Mouse (Mus musculus) thymus, postnatal 0 days (tissue): ENCODE data around the gene Gpr1. TPM values are rescaled to one million over a fixed set of nuclear protein-coding genes. Genes with fewer than 3 reads are reported as not detected.
"Not testable (repeated sequence)": the region's sequence is repeated elsewhere in the genome, so short reads cannot be mapped to it uniquely, and the experiment has no call there.

Experiments used
- DNase-seq: peaks from one replicate; pipeline ENCODE4 v3.0.0-alpha.2; 2015; ENCODE audit warnings: low spot score
- polyA plus RNA-seq: library from polyadenylated mRNA; unstranded; fragments of >200 nt; fragmentation: Nextera tagmentation; extraction: Ambion mirVana; gene quantifications from 2 replicates; pipeline ENCODE4 v1.2.1, GENCODE M21; 2015

The Gpr1 gene
- polyA plus RNA-seq, 1 experiment from 2014 or later = 0.31 TPM

GRCm38 (mm10) chr1:63225009-63225408, 10.7 kb upstream of the Gpr1 start:
- DNase-seq = no peak

GRCm38 (mm10) chr1:63219277-63219676, 4.9 kb upstream of the Gpr1 start:
- DNase-seq = no peak

- DNase-seq = no peak
These were observed 288 bp upstream of the Gpr1 start for GRCm38 (mm10) chr1:63214631-63215030.

- no peak for DNase-seq
These were observed 669 bp downstream of the Gpr1 start for GRCm38 (mm10) chr1:63213478-63214270.

- no peak for DNase-seq
These were observed 4.3 kb downstream of the Gpr1 start for GRCm38 (mm10) chr1:63209861-63210529.

GRCm38 (mm10) chr1:63207607-63208006, 6.7 kb downstream of the Gpr1 start:
- DNase-seq = no peak

- DNase-seq = no peak
These were observed 9.5 kb downstream of the Gpr1 start for GRCm38 (mm10) chr1:63204660-63205394.

GRCm38 (mm10) chr1:63203950-63204659, 10.2 kb downstream of the Gpr1 start:
- no peak for DNase-seq

- no peak for DNase-seq
These were observed 10.9 kb downstream of the Gpr1 start for GRCm38 (mm10) chr1:63203471-63203870.

- no peak for DNase-seq
These were observed 12.7 kb downstream of the Gpr1 start for GRCm38 (mm10) chr1:63201672-63202071.

- no peak for DNase-seq
These were observed 14.0 kb downstream of the Gpr1 start for GRCm38 (mm10) chr1:63200322-63200721.

GRCm38 (mm10) chr1:63199387-63199786, 15.0 kb downstream of the Gpr1 start:
- no peak for DNase-seq

GRCm38 (mm10) chr1:63195848-63196512, 18.4 kb downstream of the Gpr1 start:
- no peak for DNase-seq

- no peak for DNase-seq
These were observed 21.9 kb downstream of the Gpr1 start for GRCm38 (mm10) chr1:63192306-63193065.

GRCm38 (mm10) chr1:63190851-63191250, 23.5 kb downstream of the Gpr1 start:
- DNase-seq = no peak

- no peak for DNase-seq
These were observed 25.8 kb downstream of the Gpr1 start for GRCm38 (mm10) chr1:63188536-63188935.

GRCm38 (mm10) chr1:63185430-63185829, 28.9 kb downstream of the Gpr1 start:
- not testable (repeated sequence) for DNase-seq

GRCm38 (mm10) chr1:63182636-63183270, 31.6 kb downstream of the Gpr1 start:
- peak; percentile 51 for DNase-seq

GRCm38 (mm10) chr1:63182212-63182611, 32.1 kb downstream of the Gpr1 start:
- no peak for DNase-seq

- no peak for DNase-seq
These were observed 32.9 kb downstream of the Gpr1 start for GRCm38 (mm10) chr1:63181480-63181879.
